In the genomic region with DNA sequence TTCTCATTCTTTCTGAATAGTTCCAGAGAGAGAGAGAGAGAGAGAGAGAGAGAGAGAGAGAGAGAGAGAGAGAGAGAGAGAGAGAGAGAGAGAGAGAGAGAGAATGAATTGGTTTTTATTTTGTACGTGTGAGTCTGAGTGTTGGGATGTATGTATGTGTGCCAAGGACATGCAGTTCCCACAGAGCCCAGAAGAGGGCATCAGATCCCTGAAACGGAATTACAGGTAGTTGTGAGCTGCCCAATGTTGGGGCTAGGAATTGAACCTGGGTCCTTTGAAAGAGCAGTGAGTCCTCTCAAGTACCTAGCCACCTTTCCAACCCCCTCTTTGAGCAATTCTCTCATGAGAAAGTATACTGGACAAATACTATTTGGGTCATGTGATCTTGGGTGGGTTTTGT, we compare ENCODE assay signal across 10 mouse cellular contexts.
DNase-seq lines count a peak whose midpoint lies in the region; TF ChIP-seq lines count a peak whose summit lies in the region.
"Had no signal": no experiment of that assay in that cellular context is flagged by ENCODE, and none has a peak within 500 bp of the region (broad histone marks: within the 10 kb centered on the region; RNA-seq: fewer than 3 reads in every experiment).

No protein-coding gene starts in this region.

- peak; percentile 76 for TF ChIP-seq CTCF in E14TG2a.4 (conservative IDR thresholded peaks at IDR 0.05; ENCODE audit: low read length)

- H3K36me3 ChIP-seq in E14TG2a.4 (ENCODE audit: insufficient read depth, low read length): no peaks in the 10 kb centered on the region
- H3K36me3 ChIP-seq: hindbrain, embryonic 15.5 days; midbrain, embryonic 12.5 days had no signal

- 0 out of 2 replicates have a peak, but pooled peaks cover 4% of the 10 kb centered on the region for H3K4me1 ChIP-seq in E14TG2a.4 (replicated peaks; ENCODE audit: low read depth, low read length)

- peak; percentile 43 to 58 for DNase-seq in cerebellum, adult 18-20 months
- DNase-seq in cerebellum, adult 11 months: no peak
- peak; percentile 15 for DNase-seq in layer of hippocampus, adult 11-12 months (ENCODE audit: low spot score)
- no peak for DNase-seq in layer of hippocampus, adult 9-10 months (ENCODE audit: low spot score)
- peak; percentile 66 to 70 for DNase-seq in cerebellum, postnatal 10 days
- no peak for DNase-seq in spleen, adult 18-20 months
- DNase-seq in heart, adult 8-10 months (ENCODE audit: low spot score): no peak

- peaks cover 22% of the 10 kb centered on the region; the same call in 1 of the 2 replicates for H3K27me3 ChIP-seq in E14TG2a.4 (ENCODE audit: insufficient read depth, low read length)
- H3K27me3 ChIP-seq: hindbrain, embryonic 15.5 days; midbrain, embryonic 12.5 days had no signal

- H3K9me3 ChIP-seq in E14TG2a.4 (ENCODE audit: low read length): no peaks in the 10 kb centered on the region
- H3K9me3 ChIP-seq: hindbrain, embryonic 15.5 days; midbrain, embryonic 12.5 days had no signal

- no peak overlapping the region for H3K4me3 ChIP-seq in E14TG2a.4 (replicated peaks; ENCODE audit: low read length)
- H3K4me3 ChIP-seq: hindbrain, embryonic 15.5 days; midbrain, embryonic 12.5 days had no signal

Comparison
In these comparisons a context has a peak if more than half of its experiments do, and no peak if none do; other contexts are left out.
1. DNase-seq: peak in cerebellum, adult 18-20 months (2 of 2), layer of hippocampus, adult 11-12 months (single experiment) and cerebellum, postnatal 10 days (2 of 2); none in cerebellum, adult 11 months (single experiment), layer of hippocampus, adult 9-10 months (single experiment), spleen, adult 18-20 months (0 of 2) and heart, adult 8-10 months (single experiment).